Mouse (Mus musculus) cortical plate, adult 2 months (tissue): ENCODE measurements at regions not wholly inside any gene's neighbourhood (a gene's known extent, or its start where the extent isn't known, plus 50 kb on each side); places are given as distances from the start of the nearest gene placed in this dataset.

Experiments used
- CTCF ChIP-seq: fragments of 200-500 bp; IDR thresholded peaks from 2 replicates; pipeline ENCODE4 v1.5.1; 2011; ENCODE audit warnings: mild to moderate bottlenecking, control low read depth, low read length; ENCODE audit not compliant: insufficient read depth; ENCODE audit errors: extremely low read depth
- POLR2A ChIP-seq: fragments of 200-500 bp; IDR thresholded peaks from 2 replicates; pipeline ENCODE4 v1.6.1; 2011; ENCODE audit warnings: mild to moderate bottlenecking, low read length, control low read depth; ENCODE audit not compliant: insufficient read depth; ENCODE audit errors: extremely low read depth

- TF ChIP-seq CTCF (no peak), POLR2A (no peak)
These were observed 251.6 kb downstream of the Ankrd50 start for GRCm38 (mm10) chr3:38233091-38233490.
